Mouse (Mus musculus) G1E (cell line): ENCODE results near the gene Fhdc1. TPM values are rescaled to one million over a fixed set of nuclear protein-coding genes. Genes with fewer than 3 reads are reported as not detected.

Experiments used
- ATAC-seq: 2 replicates; pipeline ENCODE4 v1.8.0; 2016; ENCODE audit warnings: mild to moderate bottlenecking; ENCODE audit not compliant: insufficient number of reproducible peaks, poor library complexity, low FRiP score, severe bottlenecking; ENCODE audit errors: extremely low read depth
- DNase-seq: peaks from one replicate; pipeline ENCODE4 v3.0.0; 2012; ENCODE audit warnings: low spot score
- H3K27me3 ChIP-seq: 2 replicates; pipeline ENCODE4 v1.6.1; 2012; ENCODE audit warnings: mild to moderate bottlenecking, low read length, inconsistent platforms; ENCODE audit not compliant: insufficient read depth
- H3K36me3 ChIP-seq: replicated peaks from 2 replicates; pipeline ENCODE3; 2012; ENCODE audit warnings: mild to moderate bottlenecking, inconsistent platforms
- H3K4me1 ChIP-seq: 2 replicates; pipeline ENCODE4 v1.6.1; 2012; ENCODE audit warnings: low read depth, low read length, inconsistent platforms, mixed read lengths; ENCODE audit not compliant: insufficient read depth
- H3K4me3 ChIP-seq: 2 replicates; pipeline ENCODE4 v1.5.1; 2012; ENCODE audit warnings: low read depth, mild to moderate bottlenecking, inconsistent platforms, low read length, moderate library complexity, mixed read lengths
- H3K9me3 ChIP-seq: replicated peaks from 2 replicates; pipeline ENCODE4 v1.6.1; 2012; ENCODE audit warnings: inconsistent platforms
- CTCF ChIP-seq: IDR thresholded peaks from 2 replicates; pipeline ENCODE4 v1.5.1; 2012; ENCODE audit warnings: low read depth, low read length, inconsistent platforms, mixed read lengths
- GATA1 ChIP-seq: IDR thresholded peaks from 2 replicates; pipeline ENCODE4 v1.6.1; 2012; ENCODE audit warnings: borderline replicate concordance, low read length, inconsistent platforms, mixed read lengths
- GATA2 ChIP-seq: IDR thresholded peaks from 2 replicates; pipeline ENCODE4 v1.6.1; 2012; ENCODE audit warnings: low read depth, low read length, inconsistent platforms, borderline replicate concordance
- POLR2AphosphoS5 ChIP-seq: IDR thresholded peaks from 2 replicates; pipeline ENCODE4 v1.6.1; 2012; ENCODE audit warnings: low read depth, low read length, inconsistent platforms; ENCODE audit not compliant: insufficient replicate concordance
- TAL1 ChIP-seq: conservative IDR thresholded peaks from 2 replicates; pipeline ENCODE4 v1.6.1; 2012; ENCODE audit warnings: low read depth, low read length, inconsistent platforms, mixed read lengths
- polyA plus RNA-seq: library from polyadenylated mRNA; stranded (reverse); fragments of >175 nt; gene quantifications from 2 replicates; pipeline ENCODE4 v1.2.3, GENCODE M21; 2012
- total RNA-seq, 2 experiments: library from RNA; stranded (forward) in 1 of 2; stranded (reverse) in 1 of 2; fragments of 200-1000 nt in 1 of 2; fragments of >200 nt in 1 of 2; fragmentation: Nextera tagmentation in 1 of 2; gene quantifications; 2 replicates each; pipeline ENCODE4 v1.2.3; 2014 to 2017

Gene Fhdc1
- total and polyA plus RNA-seq, 3 experiments, result 1.4 to 97.7 (median 1.8) TPM

DNA sequence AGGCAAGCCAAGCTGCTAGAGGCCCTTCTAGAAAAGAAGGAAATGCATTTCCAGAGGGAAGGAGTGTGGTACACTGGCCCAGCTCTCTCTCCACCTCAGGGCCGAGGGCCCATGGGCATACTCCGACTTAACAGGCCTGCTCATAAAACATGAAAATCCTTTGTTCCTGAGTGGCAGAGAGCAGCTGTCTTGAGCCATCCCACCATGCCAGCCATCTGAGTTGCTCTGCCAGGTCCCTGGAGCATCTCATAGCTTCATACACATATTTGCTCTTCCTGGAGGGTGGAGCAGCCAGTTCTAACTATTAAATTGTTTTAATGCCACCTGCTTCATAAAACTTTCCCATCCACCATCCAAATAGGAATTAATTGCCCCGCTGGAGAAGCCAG is 70.8 kb downstream of the Fhdc1 start:
- TF ChIP-seq CTCF (no peak), TAL1 (no peak), GATA2 (no peak), GATA1 (no peak), POLR2AphosphoS5 (no peak)
- H3K27me3 ChIP-seq, result peaks cover 32% of the 10 kb centered on the region
- peaks cover 52% of the 10 kb centered on the region for H3K4me1 ChIP-seq
- ATAC-seq (no peak), DNase-seq (no peak)
- no peaks in the 10 kb centered on the region for H3K9me3 ChIP-seq
- no peaks in the 10 kb centered on the region for H3K36me3 ChIP-seq
- no peak overlapping the region; the same call in 1 of the 2 replicates for H3K4me3 ChIP-seq

DNA sequence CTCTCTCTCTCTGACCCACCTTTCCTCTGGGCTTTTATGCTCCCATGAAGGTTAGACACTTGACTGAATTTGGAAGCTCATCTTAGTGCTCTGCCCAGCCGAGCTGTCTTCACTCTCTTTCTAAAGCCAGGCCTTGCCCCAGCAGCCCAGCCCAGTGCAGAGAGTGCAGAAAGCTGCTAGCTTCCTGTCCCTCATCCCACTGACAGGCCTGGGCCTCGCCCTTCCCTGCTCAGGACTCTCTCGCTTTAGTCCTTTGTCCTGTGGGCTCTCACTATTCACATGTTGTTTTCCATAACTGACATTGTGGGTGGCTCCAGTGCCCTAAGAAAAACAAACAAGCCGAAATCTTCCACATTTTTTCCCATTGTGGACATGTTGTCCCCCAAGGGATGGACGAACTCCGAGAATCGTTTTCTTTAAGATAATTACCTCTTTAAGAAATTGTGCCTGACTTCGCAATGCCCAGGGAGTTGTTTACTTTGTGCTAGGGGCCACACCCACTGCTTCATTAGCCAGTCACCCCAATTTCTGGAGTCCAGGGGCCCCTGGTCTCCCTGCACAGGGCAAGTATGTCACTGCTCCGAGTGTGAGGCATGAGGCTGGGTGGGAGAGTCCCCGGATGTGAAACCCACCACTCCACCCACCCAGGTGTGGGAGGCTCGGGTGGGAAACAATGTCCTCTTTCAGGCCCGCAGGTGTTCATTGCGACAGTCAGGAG is 71.3 kb downstream of the Fhdc1 start:
- H3K4me1 ChIP-seq, result peaks cover 46% of the 10 kb centered on the region
- no peaks in the 10 kb centered on the region for H3K36me3 ChIP-seq
- H3K9me3 ChIP-seq, result no peaks in the 10 kb centered on the region
- TF ChIP-seq GATA1, result no peak
- ATAC-seq, result no peak
- peaks cover 37% of the 10 kb centered on the region for H3K27me3 ChIP-seq
- no peak for DNase-seq
- H3K4me3 ChIP-seq, result no peak overlapping the region; the same call in 1 of the 2 replicates

DNA sequence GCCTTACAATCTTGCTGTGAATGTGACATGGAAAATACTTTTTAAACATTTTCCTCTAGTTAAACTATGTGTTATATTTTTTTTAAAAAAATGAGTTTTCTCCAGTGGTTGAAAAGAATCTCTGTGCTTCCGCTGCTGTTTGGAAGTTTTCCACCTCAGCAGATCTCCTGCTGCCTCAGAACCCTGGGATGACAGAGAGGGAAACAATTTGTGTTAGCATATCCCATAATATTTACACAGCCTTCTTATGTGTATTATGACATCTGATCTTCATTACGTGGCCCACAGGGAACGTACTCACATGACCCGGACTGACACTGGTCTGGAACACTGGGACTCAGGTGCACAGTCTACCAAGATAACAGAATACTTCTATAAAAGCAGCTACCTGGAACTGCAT is 74.7 kb downstream of the Fhdc1 start:
- TF ChIP-seq TAL1 (no peak), GATA1 (no peak), GATA2 (no peak), POLR2AphosphoS5 (no peak), CTCF (no peak)
- H3K4me1 ChIP-seq, result peaks cover 25% of the 10 kb centered on the region
- DNase-seq (no peak), ATAC-seq (no peak)
- peaks cover 52% of the 10 kb centered on the region for H3K27me3 ChIP-seq
- no peaks in the 10 kb centered on the region for H3K36me3 ChIP-seq
- H3K4me3 ChIP-seq, result no peak overlapping the region
- H3K9me3 ChIP-seq, result no peaks in the 10 kb centered on the region

DNA sequence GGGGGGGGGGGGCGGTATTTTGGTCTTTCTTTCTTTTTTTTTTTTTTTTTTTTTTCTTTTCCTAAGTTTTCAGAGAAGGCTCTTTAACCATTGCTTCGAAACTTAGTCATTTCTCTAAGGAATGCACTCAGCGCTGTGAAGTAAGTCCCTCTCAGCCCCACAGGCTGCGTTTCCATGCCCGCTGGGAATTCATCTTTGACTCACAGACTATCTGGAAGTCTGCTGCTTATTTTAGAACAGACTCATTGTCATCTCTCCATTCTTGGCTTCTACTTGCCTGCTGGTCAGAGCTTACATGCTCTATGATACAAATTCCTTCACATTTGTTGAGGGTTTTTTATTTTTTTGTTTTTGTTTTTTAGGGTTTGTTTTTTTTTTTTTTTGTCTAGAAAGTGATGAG is 76.8 kb downstream of the Fhdc1 start:
- DNase-seq (no peak), ATAC-seq (no peak)
- no peaks in the 10 kb centered on the region for H3K9me3 ChIP-seq
- H3K4me1 ChIP-seq, result peaks cover 8% of the 10 kb centered on the region
- TF ChIP-seq GATA2 (no peak), GATA1 (no peak), CTCF (no peak), TAL1 (no peak), POLR2AphosphoS5 (no peak)
- no peaks in the 10 kb centered on the region for H3K36me3 ChIP-seq
- no peak overlapping the region for H3K4me3 ChIP-seq
- peaks cover 67% of the 10 kb centered on the region for H3K27me3 ChIP-seq

DNA sequence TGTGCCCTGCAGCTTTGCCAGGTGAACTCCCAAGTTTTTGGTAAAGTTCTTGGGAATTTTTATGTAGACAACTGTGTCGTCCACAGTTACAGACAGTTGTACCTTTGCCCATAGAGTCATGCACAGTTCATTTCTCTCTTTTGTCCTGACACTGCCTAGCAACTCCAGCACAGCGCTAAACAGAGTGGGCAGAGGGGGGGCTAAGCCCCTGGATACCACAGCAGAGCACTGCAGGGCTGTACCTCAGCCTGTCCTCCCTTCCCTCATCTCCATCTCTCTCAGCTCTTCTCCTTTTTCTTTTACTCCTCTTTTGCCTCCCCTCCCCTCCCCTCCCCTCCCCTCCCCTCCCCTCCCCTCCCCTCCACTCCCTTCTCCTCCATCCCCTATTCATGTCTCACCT is 77.5 kb downstream of the Fhdc1 start:
- DNase-seq (no peak), ATAC-seq (no peak)
- H3K9me3 ChIP-seq, result no peaks in the 10 kb centered on the region
- peaks cover 73% of the 10 kb centered on the region for H3K27me3 ChIP-seq
- TF ChIP-seq POLR2AphosphoS5 (no peak), TAL1 (no peak), CTCF (no peak), GATA1 (no peak), GATA2 (no peak)
- H3K4me1 ChIP-seq, result peaks cover 7% of the 10 kb centered on the region
- H3K4me3 ChIP-seq, result no peak overlapping the region
- no peaks in the 10 kb centered on the region for H3K36me3 ChIP-seq

DNA sequence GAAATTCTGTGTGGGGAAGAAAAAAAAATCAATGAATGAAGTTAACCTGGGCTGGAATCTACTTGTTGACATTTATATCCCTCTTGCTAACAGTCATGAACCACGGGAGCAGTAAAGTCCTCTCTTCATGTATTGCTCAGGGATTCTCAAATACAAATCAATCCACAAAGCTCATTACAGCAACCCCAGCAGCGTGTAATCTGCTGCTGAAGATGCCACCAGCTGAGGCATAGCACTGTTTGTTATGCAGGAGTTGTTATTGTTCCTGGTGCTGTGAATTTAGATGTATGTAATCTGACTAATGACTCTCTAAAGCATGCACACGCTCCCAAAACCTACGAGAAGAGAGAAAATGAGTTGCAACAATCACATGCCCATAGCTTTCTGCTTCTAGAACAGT is 82.3 kb downstream of the Fhdc1 start:
- Histone ChIP-seq H3K36me3 (no peaks in the 10 kb centered on the region), H3K4me1 (peaks cover 7% of the 10 kb centered on the region; the same call in 1 of the 2 replicates), H3K9me3 (no peaks in the 10 kb centered on the region), H3K4me3 (no peak overlapping the region), H3K27me3 (peaks cover 60% of the 10 kb centered on the region)
- TF ChIP-seq POLR2AphosphoS5 (no peak), CTCF (no peak), TAL1 (no peak), GATA1 (no peak), GATA2 (no peak)
- DNase-seq, result no peak
- no peak for ATAC-seq
